Mouse (Mus musculus) midbrain, embryonic 15.5 days (tissue): ENCODE data around the gene Tbca. TPM values are rescaled to one million over a fixed set of nuclear protein-coding genes. Genes with fewer than 3 reads are reported as not detected.
A peak's percentile ranks its signal among the peaks of the same experiment; 100 is the strongest.

Experiments
- ATAC-seq: fragments of 200-750 bp; cut with Nextera tagmentation; replicated peaks from 2 replicates; pipeline ENCODE4 v1.8.0; 2017; ENCODE audit warnings: moderate TSS enrichment
- H3K27ac ChIP-seq: fragments of 300-500 bp; sonication (generic); 2 replicates; pipeline ENCODE4 v1.5.1; 2015; ENCODE audit warnings: mild to moderate bottlenecking, inconsistent platforms
- H3K27me3 ChIP-seq: fragments of 300-500 bp; sonication (generic); replicated peaks from 2 replicates; pipeline ENCODE4 v1.6.1; 2015; ENCODE audit warnings: inconsistent platforms
- H3K36me3 ChIP-seq: fragments of 300-500 bp; sonication (generic); replicated peaks from 2 replicates; pipeline ENCODE4 v1.6.1; 2015; ENCODE audit warnings: inconsistent platforms
- H3K4me1 ChIP-seq: fragments of 300-500 bp; sonication (generic); 2 replicates; pipeline ENCODE4 v1.6.1; 2015; ENCODE audit warnings: inconsistent platforms
- H3K4me2 ChIP-seq: fragments of 300-500 bp; sonication (generic); 2 replicates; pipeline ENCODE4 v1.6.1; 2015; ENCODE audit warnings: inconsistent platforms, mild to moderate bottlenecking, moderate library complexity
- H3K4me3 ChIP-seq: fragments of 300-500 bp; sonication (generic); 2 replicates; pipeline ENCODE4 v1.5.1; 2015; ENCODE audit warnings: mild to moderate bottlenecking, inconsistent platforms
- H3K9ac ChIP-seq: fragments of 300-500 bp; sonication (generic); 2 replicates; pipeline ENCODE4 v1.6.1; 2015; ENCODE audit warnings: mild to moderate bottlenecking, inconsistent platforms
- H3K9me3 ChIP-seq: fragments of 300-500 bp; sonication (generic); 2 replicates; pipeline ENCODE4 v1.6.1; 2016; ENCODE audit warnings: inconsistent platforms
- WGBS: fragments of 180-500 bp; shearing (Covaris S2); methylation state at CpG from one replicate; pipeline ENCODE4 v1.1.7; 2015; ENCODE audit warnings: mixed read lengths; 5-methylcytosine and 5-hydroxymethylcytosine counted together
- polyA plus RNA-seq: library from polyadenylated mRNA; unstranded; fragments of >200 nt; fragmentation: Nextera tagmentation; extraction: Ambion mirVana; gene quantifications from 2 replicates; pipeline ENCODE4 v1.2.1, GENCODE M21; 2015

The Tbca gene
- polyA plus RNA-seq, 1 experiment from 2014 or later: 260 TPM

- no peak for ATAC-seq
- Histone ChIP-seq H3K4me3 (no peak overlapping the region), H3K4me2 (no peak overlapping the region; the same call in 1 of the 2 replicates), H3K9ac (no peak overlapping the region), H3K36me3 (no peaks in the 10 kb centered on the region), H3K27me3 (peaks cover 69% of the 10 kb centered on the region), H3K9me3 (no peaks in the 10 kb centered on the region), H3K27ac (no peak overlapping the region), H3K4me1 (no peaks in the 10 kb centered on the region; the same call in 1 of the 2 replicates)
- under 1% methylated on average over 8 of the region's 8 CpGs for WGBS
Observed at GRCm38 (mm10) chr13:94874039-94874425, 85.3 kb downstream of the Tbca start.

DNA sequence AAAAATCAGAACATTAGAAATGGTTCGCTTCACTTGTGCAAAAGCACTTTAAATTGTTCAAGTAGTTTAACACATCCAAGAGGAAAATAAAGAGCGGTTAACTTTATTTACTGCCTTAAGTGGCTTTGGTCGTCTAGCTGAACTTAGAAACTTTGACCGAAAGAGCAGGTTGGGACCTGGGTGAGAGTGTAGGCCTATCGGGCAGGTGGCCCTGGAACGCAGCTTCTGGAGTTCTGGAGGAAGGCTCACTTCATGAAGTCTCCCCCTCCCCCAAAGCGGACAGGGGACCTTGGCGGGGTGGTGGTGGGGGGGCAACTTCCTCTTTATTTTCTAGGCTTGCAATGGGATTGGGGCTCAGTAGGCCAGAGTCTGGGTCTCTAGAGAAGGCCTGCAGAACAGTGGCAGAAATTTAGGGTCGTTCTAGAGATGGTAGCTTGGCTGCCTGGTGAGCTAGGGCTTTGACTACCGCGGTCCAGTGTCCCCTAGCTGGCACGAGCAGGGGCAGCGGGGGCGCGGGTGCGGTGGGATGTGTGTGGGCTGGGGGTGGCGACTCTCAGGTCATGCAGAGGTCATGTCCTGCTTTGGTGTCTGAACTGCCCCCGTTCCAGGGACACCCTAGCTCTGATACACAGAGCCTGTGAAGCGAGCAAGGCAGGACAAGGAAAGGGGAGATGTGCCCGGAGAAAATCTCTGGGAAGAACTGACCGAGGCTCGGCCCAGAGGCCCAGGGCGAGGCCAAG, 86.1 kb downstream of the Tbca start:
- H3K9ac ChIP-seq: no peak overlapping the region
- peaks cover 68% of the 10 kb centered on the region for H3K27me3 ChIP-seq
- no peaks in the 10 kb centered on the region; the same call in 1 of the 2 replicates for H3K4me1 ChIP-seq
- H3K9me3 ChIP-seq: no peaks in the 10 kb centered on the region
- WGBS: under 1% methylated on average over 23 of the region's 23 CpGs
- no peaks in the 10 kb centered on the region for H3K36me3 ChIP-seq
- H3K4me3 ChIP-seq: 0 out of 2 replicates have a peak overlapping the region, but pooled peaks have one; percentile 9
- no peak overlapping the region; the same call in 1 of the 2 replicates for H3K4me2 ChIP-seq
- H3K27ac ChIP-seq: no peak overlapping the region
- peak; percentile 48 for ATAC-seq

DNA sequence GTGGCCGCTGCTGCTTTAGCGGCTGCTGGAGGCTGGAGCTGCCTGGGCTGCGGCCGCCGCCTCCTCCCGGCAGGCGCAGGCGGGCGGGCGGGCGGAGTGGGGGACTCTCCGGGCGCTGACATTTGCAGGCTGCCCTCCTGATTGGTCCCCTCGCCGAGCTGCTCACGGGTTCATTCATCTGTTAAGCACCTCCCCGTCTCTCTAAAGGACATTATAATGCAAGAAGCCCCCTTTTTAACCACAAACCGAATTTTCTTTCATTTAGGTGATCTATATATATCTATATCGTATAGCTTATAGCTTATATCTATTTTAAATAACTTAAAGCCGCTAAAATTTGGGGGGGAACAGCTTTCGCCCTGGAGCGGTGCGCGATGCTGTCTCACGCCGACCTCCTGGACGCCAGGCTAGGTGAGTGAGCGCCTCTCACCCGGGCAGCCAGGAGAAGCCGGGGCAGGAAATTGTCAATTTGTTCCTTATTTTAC, 86.7 kb downstream of the Tbca start, which contains the start of gene Otp:
Gene Otp, plus strand, starts transcription at position 207 of the 485 bp plus-strand sequence.
- Histone ChIP-seq H3K9ac (no peak within 1 kb of the TSS), H3K27me3 (peaks cover 69% of the 10 kb centered on the region), H3K4me3 (0 out of 2 replicates have a peak within 1 kb of the TSS, but pooled peaks have one; percentile 9), H3K9me3 (no peaks in the 10 kb centered on the region), H3K4me2 (no peak within 1 kb of the TSS; the same call in 1 of the 2 replicates), H3K36me3 (no peaks in the 10 kb centered on the region), H3K4me1 (no peaks in the 10 kb centered on the region; the same call in 1 of the 2 replicates), H3K27ac (no peak within 1 kb of the TSS)
- ATAC-seq: peak; percentile 48
- WGBS: under 1% methylated on average over 30 of the region's 30 CpGs

DNA sequence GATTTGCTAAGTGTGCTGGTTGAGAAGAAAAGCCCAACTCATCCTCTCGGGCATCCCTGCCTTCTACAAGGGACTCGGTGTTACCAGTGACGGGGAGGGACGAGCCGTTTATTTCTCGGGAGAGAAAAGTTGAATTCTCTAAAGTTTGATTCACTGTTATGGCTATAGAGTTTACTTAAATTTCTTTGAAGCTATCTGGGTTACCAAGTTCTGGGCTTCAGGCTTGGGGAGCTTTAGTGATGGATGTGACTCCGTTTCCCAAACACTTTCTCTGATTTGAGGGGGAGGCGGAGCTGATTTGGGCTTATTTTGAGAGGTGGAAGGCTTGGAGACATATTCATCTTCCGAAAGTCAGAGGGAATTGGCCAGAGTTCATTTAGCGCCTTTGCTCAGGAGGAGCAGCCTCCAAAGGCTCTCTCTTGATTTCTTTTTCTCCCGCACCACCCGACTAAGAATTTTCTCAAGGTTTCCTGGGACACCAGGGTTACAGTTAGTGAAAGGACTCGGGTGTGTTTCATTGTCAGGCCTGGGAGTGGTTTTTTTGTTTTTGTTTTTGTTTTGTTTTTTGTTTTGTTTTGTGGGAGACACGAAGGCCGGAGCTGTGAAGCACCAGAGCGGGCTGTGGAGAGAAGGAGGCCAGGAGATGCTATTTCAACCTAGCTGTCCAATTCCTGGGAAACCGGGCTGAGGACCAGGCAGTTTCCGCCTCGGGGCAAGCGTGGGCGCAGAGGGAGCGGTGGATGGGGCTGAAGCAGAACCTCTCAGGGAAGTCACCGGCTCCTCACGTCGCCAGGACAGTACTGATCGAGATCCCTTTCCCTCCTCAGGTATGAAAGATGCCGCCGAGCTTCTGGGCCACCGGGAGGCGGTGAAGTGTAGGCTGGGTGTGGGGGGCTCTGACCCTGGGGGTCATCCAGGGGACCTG, 87.8 kb downstream of the Tbca start:
- no peaks in the 10 kb centered on the region for H3K36me3 ChIP-seq
- WGBS: under 1% methylated on average over 30 of the region's 30 CpGs
- H3K4me1 ChIP-seq: no peaks in the 10 kb centered on the region; the same call in 1 of the 2 replicates
- no peak overlapping the region for H3K27ac ChIP-seq
- peaks cover 71% of the 10 kb centered on the region for H3K27me3 ChIP-seq
- peak overlapping the region; percentile 8; the same call in 1 of the 2 replicates for H3K4me3 ChIP-seq
- no peak for ATAC-seq
- no peak overlapping the region for H3K4me2 ChIP-seq
- H3K9me3 ChIP-seq: no peaks in the 10 kb centered on the region
- H3K9ac ChIP-seq: no peak overlapping the region

GRCm38 (mm10) chr13:94877211-94877590, 88.5 kb downstream of the Tbca start:
- H3K27ac ChIP-seq: no peak overlapping the region
- peak; percentile 8; the same call in 1 of the 2 replicates for ATAC-seq

GRCm38 (mm10) chr13:94877991-94878745, 89.5 kb downstream of the Tbca start:
- no peak for ATAC-seq

More at GRCm38 (mm10) chr13:94877211-94877590, 88.5 kb downstream of the Tbca start:
- 1% methylated on average over 27 of the region's 27 CpGs for WGBS
- no peaks in the 10 kb centered on the region for H3K36me3 ChIP-seq
- H3K9ac ChIP-seq: no peak overlapping the region
- H3K4me1 ChIP-seq: no peaks in the 10 kb centered on the region; the same call in 1 of the 2 replicates
- peaks cover 72% of the 10 kb centered on the region for H3K27me3 ChIP-seq
- peak overlapping the region; percentile 8; the same call in 1 of the 2 replicates for H3K4me3 ChIP-seq
- no peak overlapping the region for H3K4me2 ChIP-seq
- H3K9me3 ChIP-seq: no peaks in the 10 kb centered on the region

GRCm38 (mm10) chr13:94881201-94881600, 92.5 kb downstream of the Tbca start:
- Histone ChIP-seq H3K36me3 (no peaks in the 10 kb centered on the region), H3K9me3 (no peaks in the 10 kb centered on the region), H3K27ac (no peak overlapping the region), H3K4me1 (peaks cover 23% of the 10 kb centered on the region), H3K4me3 (no peak overlapping the region), H3K27me3 (peaks cover 69% of the 10 kb centered on the region), H3K4me2 (no peak overlapping the region), H3K9ac (no peak overlapping the region)
- whole genome bisulfite sequencing: 2% methylated on average over 3 of the region's 3 CpGs
- ATAC-seq: no peak

More at GRCm38 (mm10) chr13:94877991-94878745, 89.5 kb downstream of the Tbca start:
- 10% methylated on average over 10 of the region's 10 CpGs for WGBS
- Histone ChIP-seq H3K4me2 (no peak overlapping the region), H3K4me1 (peaks cover 6% of the 10 kb centered on the region), H3K27me3 (peaks cover 74% of the 10 kb centered on the region), H3K9ac (no peak overlapping the region), H3K9me3 (no peaks in the 10 kb centered on the region), H3K4me3 (no peak overlapping the region), H3K27ac (no peak overlapping the region), H3K36me3 (no peaks in the 10 kb centered on the region)

- no peak for ATAC-seq
- H3K4me2 ChIP-seq: no peak overlapping the region
- no peaks in the 10 kb centered on the region for H3K9me3 ChIP-seq
- peaks cover 66% of the 10 kb centered on the region for H3K27me3 ChIP-seq
- no peak overlapping the region for H3K27ac ChIP-seq
- H3K36me3 ChIP-seq: no peaks in the 10 kb centered on the region
- H3K4me3 ChIP-seq: no peak overlapping the region
- no peak overlapping the region for H3K9ac ChIP-seq
- WGBS: 1% methylated on average over 10 of the region's 10 CpGs
- peaks cover 23% of the 10 kb centered on the region for H3K4me1 ChIP-seq
Observed at GRCm38 (mm10) chr13:94882221-94882620, 93.5 kb downstream of the Tbca start.

DNA sequence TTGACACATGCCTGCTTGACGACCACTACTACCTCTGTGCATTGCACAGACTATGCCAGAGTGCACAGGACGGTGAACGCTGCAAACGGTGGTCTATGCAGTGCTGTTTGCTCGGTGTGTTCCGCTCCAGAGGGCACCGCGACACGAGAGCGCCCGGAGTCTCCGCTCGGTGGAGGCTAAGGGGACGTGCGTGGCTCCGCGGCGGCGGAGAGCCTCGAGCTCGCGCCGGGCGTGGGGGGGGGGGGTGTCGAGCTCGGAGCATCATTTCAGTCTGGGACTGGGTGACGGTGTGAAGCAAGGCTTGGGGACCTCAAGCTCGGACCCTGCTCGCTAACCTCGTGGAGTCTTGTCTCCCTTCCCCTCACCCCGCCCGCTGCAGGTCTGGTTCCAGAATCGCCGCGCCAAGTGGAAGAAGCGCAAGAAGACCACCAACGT, 94.0 kb downstream of the Tbca start:
- H3K4me2 ChIP-seq: peak overlapping the region; percentile 53
- no peaks in the 10 kb centered on the region for H3K36me3 ChIP-seq
- H3K4me3 ChIP-seq: peak overlapping the region; percentile 30
- peaks cover 66% of the 10 kb centered on the region for H3K27me3 ChIP-seq
- H3K9ac ChIP-seq: no peak overlapping the region
- WGBS: under 1% methylated on average over 36 of the region's 37 CpGs
- peaks cover 23% of the 10 kb centered on the region for H3K4me1 ChIP-seq
- no peaks in the 10 kb centered on the region for H3K9me3 ChIP-seq
- peak; percentile 69 for ATAC-seq
- no peak overlapping the region for H3K27ac ChIP-seq

GRCm38 (mm10) chr13:94883163-94883965, 94.7 kb downstream of the Tbca start:
- ATAC-seq: peak; percentile 70
- peaks cover 69% of the 10 kb centered on the region for H3K27me3 ChIP-seq
- no peak overlapping the region for H3K27ac ChIP-seq
- no peaks in the 10 kb centered on the region for H3K9me3 ChIP-seq
- H3K9ac ChIP-seq: no peak overlapping the region
- H3K4me1 ChIP-seq: peaks cover 23% of the 10 kb centered on the region
- 1% methylated on average over 72 of the region's 95 CpGs for WGBS
- peak overlapping the region; percentile 30 for H3K4me3 ChIP-seq
- H3K4me2 ChIP-seq: peak overlapping the region; percentile 53
- H3K36me3 ChIP-seq: no peaks in the 10 kb centered on the region
